Mouse (Mus musculus): ENCODE results near the gene Eef1e1. TPM values are rescaled to one million over a fixed set of nuclear protein-coding genes. Genes with fewer than 3 reads are reported as not detected.

The Eef1e1 gene
- polyA plus RNA-seq, 1 experiment from 2014 or later, result 46.7 TPM

DNA sequence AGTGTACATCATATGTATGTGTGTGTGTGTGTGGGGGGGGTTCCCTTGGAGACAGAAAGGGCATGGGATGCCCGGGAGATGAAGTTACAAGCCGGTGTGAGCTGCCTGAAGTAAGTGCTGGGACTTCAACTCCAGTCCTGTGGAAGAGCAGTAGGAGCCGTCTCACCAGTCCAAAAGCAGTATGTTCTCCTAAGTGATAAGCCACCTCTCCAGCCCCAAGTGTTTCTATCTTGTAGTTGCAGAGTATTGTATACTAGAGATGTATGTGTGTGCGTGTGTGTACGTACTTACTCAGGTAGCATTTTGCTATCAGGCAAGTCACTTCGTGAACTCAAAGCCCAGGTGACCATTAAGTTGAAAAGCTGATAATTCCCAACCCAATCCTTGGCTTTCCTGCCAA lies 51.7 kb downstream of the Eef1e1 start:
- 89% methylated on average over 6 of the region's 6 CpGs for WGBS
- no peak for TF ChIP-seq CTCF (IDR thresholded peaks at IDR 0.05; ENCODE audit: low read depth)

DNA sequence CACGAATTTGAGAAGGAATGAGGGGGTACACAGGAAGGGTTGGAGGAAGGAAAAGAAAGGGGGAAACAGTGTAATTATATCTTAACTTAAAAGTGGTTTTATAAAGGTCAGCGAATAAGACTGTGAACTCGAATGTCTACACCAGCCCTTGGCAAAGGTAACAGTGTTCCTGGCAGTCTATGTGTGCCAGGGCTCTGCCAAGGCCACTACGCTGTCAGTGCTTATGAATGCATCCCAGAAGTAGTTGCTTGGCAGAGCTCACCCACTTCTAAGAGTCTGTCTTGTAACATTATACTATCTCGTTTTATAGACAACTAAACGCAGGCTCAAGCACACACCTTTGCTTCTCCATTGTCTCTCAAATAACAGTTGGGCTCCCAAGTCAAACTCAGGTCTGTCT lies 53.5 kb downstream of the Eef1e1 start:
- Histone ChIP-seq H3K27ac (no peak overlapping the region), H3K36me3 (ENCODE audit: insufficient read depth, low read length) (0 out of 2 replicates have a peak, but pooled peaks cover 4% of the 10 kb centered on the region), H3K9ac (ENCODE audit: low read depth, low read length) (no peak overlapping the region), H3K4me3 (replicated peaks; ENCODE audit: low read depth, low read length) (no peak overlapping the region), H3K4me2 (ENCODE audit: low read length) (no peak overlapping the region), H3K27me3 (ENCODE audit: insufficient read depth, low read length) (no peaks in the 10 kb centered on the region), H3K9me3 (replicated peaks; ENCODE audit: low read length) (no peaks in the 10 kb centered on the region), H3K4me1 (replicated peaks; ENCODE audit: insufficient read depth, low read length) (no peaks in the 10 kb centered on the region)
- WGBS, result 71% methylated on average over 6 of the region's 6 CpGs
- DNase-seq (ENCODE audit: low spot score), result no peak
- ATAC-seq (replicated peaks; ENCODE audit: low FRiP score, low read depth), result no peak
- TF ChIP-seq CTCF (IDR thresholded peaks at IDR 0.05; ENCODE audit: low read depth), result no peak

More for the DNA sequence above, 51.7 kb downstream of the Eef1e1 start:
- no peak overlapping the region for H3K4me2 ChIP-seq (ENCODE audit: low read length)
- H3K4me1 ChIP-seq (replicated peaks; ENCODE audit: insufficient read depth, low read length), result no peaks in the 10 kb centered on the region
- H3K4me3 ChIP-seq (replicated peaks; ENCODE audit: low read depth, low read length), result no peak overlapping the region
- H3K27ac ChIP-seq, result no peak overlapping the region
- ATAC-seq (replicated peaks; ENCODE audit: low FRiP score, low read depth) (no peak), DNase-seq (ENCODE audit: low spot score) (no peak)
- H3K9me3 ChIP-seq (replicated peaks; ENCODE audit: low read length), result no peaks in the 10 kb centered on the region
- no peak overlapping the region for H3K9ac ChIP-seq (ENCODE audit: low read depth, low read length)
- peaks cover 4% of the 10 kb centered on the region; the same call in 1 of the 2 replicates for H3K36me3 ChIP-seq (ENCODE audit: insufficient read depth, low read length)
- H3K27me3 ChIP-seq (ENCODE audit: insufficient read depth, low read length), result no peaks in the 10 kb centered on the region

DNA sequence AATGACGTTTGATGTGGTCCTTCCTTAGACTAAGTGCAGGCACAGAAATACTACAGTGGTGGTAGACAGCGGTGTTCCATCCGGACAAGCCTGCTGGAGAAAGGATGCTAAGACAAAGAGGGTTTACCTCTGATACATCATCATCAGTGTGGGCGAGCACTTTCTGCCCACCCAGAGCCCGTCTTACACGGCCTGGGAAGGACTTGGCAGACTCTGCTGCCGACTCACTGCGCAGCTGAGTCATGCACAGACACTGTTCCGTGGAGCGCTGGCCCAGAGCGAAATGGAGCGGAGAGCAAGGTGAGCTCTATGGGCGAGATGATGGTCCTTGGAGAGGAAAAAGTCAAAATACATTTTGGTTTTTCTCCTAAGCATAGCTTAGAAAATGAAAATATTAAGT lies 55.9 kb downstream of the Eef1e1 start:
- H3K9me3 ChIP-seq (replicated peaks; ENCODE audit: low read length), result no peaks in the 10 kb centered on the region
- no peak overlapping the region for H3K4me2 ChIP-seq (ENCODE audit: low read length)
- H3K4me1 ChIP-seq (replicated peaks; ENCODE audit: insufficient read depth, low read length), result no peaks in the 10 kb centered on the region
- WGBS, result 87% methylated on average over 13 of the region's 13 CpGs
- 0 out of 2 replicates have a peak, but pooled peaks cover 4% of the 10 kb centered on the region for H3K36me3 ChIP-seq (ENCODE audit: insufficient read depth, low read length)
- DNase-seq (ENCODE audit: low spot score) (no peak), ATAC-seq (replicated peaks; ENCODE audit: low FRiP score, low read depth) (no peak)
- H3K9ac ChIP-seq (ENCODE audit: low read depth, low read length), result no peak overlapping the region
- H3K4me3 ChIP-seq (replicated peaks; ENCODE audit: low read depth, low read length), result no peak overlapping the region
- no peaks in the 10 kb centered on the region for H3K27me3 ChIP-seq (ENCODE audit: insufficient read depth, low read length)
- H3K27ac ChIP-seq, result no peak overlapping the region
- TF ChIP-seq CTCF (IDR thresholded peaks at IDR 0.05; ENCODE audit: low read depth), result no peak

DNA sequence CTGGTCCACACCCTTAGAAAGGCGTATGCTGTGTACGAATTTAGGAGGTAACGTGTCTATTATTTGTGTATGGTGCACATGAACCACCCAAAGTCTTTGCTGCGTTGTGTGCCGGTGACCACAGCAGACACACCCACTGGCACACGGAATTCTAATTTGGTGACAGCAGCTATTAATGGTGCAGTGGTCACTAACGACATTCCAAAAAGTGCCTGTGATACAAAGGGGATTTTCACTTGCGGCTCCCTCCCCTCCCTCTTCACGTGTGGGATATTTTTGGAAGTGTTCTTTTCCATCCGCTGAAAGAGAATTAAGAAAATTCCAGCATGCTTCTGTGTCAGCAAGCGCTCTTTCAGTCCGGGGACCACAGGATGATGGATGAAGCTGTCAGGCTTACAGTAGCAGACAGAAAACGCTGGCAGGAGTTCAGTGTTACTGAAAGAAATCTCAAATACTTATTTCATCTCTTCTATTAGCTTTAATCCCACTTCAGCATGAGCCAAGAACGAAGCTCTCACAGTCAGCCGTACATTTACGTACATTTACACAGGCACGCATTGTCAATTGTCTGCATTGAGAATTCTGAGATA lies 56.5 kb downstream of the Eef1e1 start:
- Histone ChIP-seq H3K4me2 (ENCODE audit: low read length) (no peak overlapping the region), H3K4me1 (replicated peaks; ENCODE audit: insufficient read depth, low read length) (no peaks in the 10 kb centered on the region), H3K9me3 (replicated peaks; ENCODE audit: low read length) (no peaks in the 10 kb centered on the region), H3K36me3 (ENCODE audit: insufficient read depth, low read length) (0 out of 2 replicates have a peak, but pooled peaks cover 4% of the 10 kb centered on the region), H3K4me3 (replicated peaks; ENCODE audit: low read depth, low read length) (no peak overlapping the region), H3K27me3 (ENCODE audit: insufficient read depth, low read length) (no peaks in the 10 kb centered on the region), H3K27ac (no peak overlapping the region), H3K9ac (ENCODE audit: low read depth, low read length) (no peak overlapping the region)
- DNase-seq (ENCODE audit: low spot score), result peak; percentile 42
- WGBS, result 68% methylated on average over 17 of the region's 17 CpGs
- TF ChIP-seq CTCF (IDR thresholded peaks at IDR 0.05; ENCODE audit: low read depth), result no peak
- no peak for ATAC-seq (replicated peaks; ENCODE audit: low FRiP score, low read depth)

DNA sequence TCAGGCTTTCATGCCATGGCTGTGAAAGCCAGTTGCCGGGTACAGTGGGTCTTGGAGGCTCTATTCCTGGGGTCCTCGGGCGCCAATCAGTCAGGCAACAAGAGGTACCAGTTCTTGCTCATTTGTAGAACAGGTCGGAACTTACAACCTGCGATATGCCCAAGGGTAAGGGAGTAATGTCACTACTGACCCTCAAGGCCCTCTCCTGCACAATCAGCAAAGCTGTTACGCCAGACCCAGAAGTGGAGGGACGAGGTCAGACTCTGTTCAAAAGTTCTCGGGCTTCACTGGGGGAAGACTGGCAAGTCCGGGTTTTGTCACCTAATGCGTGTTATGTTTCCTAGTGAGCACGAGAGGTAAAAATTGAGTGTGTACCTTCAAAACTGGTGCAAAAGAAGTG lies 58.0 kb downstream of the Eef1e1 start:
- no peak for ATAC-seq (replicated peaks; ENCODE audit: low FRiP score, low read depth)
- TF ChIP-seq CTCF (IDR thresholded peaks at IDR 0.05; ENCODE audit: low read depth), result no peak
- Histone ChIP-seq H3K9me3 (replicated peaks; ENCODE audit: low read length) (no peaks in the 10 kb centered on the region), H3K36me3 (ENCODE audit: insufficient read depth, low read length) (0 out of 2 replicates have a peak, but pooled peaks cover 4% of the 10 kb centered on the region), H3K4me2 (ENCODE audit: low read length) (no peak overlapping the region), H3K4me3 (replicated peaks; ENCODE audit: low read depth, low read length) (no peak overlapping the region), H3K27me3 (ENCODE audit: insufficient read depth, low read length) (no peaks in the 10 kb centered on the region), H3K9ac (ENCODE audit: low read depth, low read length) (no peak overlapping the region), H3K27ac (no peak overlapping the region), H3K4me1 (replicated peaks; ENCODE audit: insufficient read depth, low read length) (no peaks in the 10 kb centered on the region)
- DNase-seq (ENCODE audit: low spot score), result no peak
- 88% methylated on average over 11 of the region's 11 CpGs for WGBS

DNA sequence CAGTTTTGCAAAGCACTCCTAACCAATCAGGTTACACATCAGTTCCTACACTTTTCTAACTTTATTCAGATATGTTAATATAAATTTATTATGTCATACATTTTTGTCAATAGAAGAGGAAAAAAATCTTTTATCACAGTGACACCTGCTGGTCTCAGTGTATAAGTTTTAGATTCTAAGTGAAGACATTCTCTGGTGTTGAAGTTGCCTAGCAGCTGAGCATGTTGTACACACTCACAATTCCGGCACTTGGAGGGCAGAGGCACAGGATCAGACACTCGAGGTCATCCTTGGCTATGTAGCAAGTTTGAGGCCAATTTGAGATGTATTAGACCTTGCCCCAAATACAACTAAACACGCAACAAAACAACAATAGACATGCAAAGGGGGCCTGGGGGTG lies 61.8 kb downstream of the Eef1e1 start:
- H3K9me3 ChIP-seq (replicated peaks; ENCODE audit: low read length), result no peaks in the 10 kb centered on the region
- H3K27ac ChIP-seq, result no peak overlapping the region
- no peak overlapping the region for H3K9ac ChIP-seq (ENCODE audit: low read depth, low read length)
- H3K4me3 ChIP-seq (replicated peaks; ENCODE audit: low read depth, low read length), result no peak overlapping the region
- no peaks in the 10 kb centered on the region for H3K27me3 ChIP-seq (ENCODE audit: insufficient read depth, low read length)
- DNase-seq (ENCODE audit: low spot score) (peak; percentile 56), ATAC-seq (replicated peaks; ENCODE audit: low FRiP score, low read depth) (0 out of 2 replicates have a peak, but pooled peaks have one; percentile 40)
- H3K36me3 ChIP-seq (ENCODE audit: insufficient read depth, low read length), result no peaks in the 10 kb centered on the region
- TF ChIP-seq CTCF (IDR thresholded peaks at IDR 0.05; ENCODE audit: low read depth), result peak; percentile 61
- no peak overlapping the region for H3K4me2 ChIP-seq (ENCODE audit: low read length)
- H3K4me1 ChIP-seq (replicated peaks; ENCODE audit: insufficient read depth, low read length), result no peaks in the 10 kb centered on the region; the same call in 1 of the 2 replicates
- 59% methylated on average over 3 of the region's 3 CpGs for WGBS

Data from kidney, postnatal 0 days (tissue).